Mouse (Mus musculus) macrophage (primary cell): ENCODE results near the gene Acap1. TPM values are rescaled to one million over a fixed set of nuclear protein-coding genes. Genes with fewer than 3 reads are reported as not detected.

ENCODE experiments used
- H3K27ac ChIP-seq: fragments of 350-480 bp; formaldehyde crosslinking; 2 replicates; pipeline ENCODE4 v1.9.0; 2021
- H3K36me3 ChIP-seq: fragments of 350-480 bp; formaldehyde crosslinking; 2 replicates; pipeline ENCODE4 v1.9.0; 2021; ENCODE audit errors: inconsistent target
- H3K4me3 ChIP-seq: fragments of 350-480 bp; formaldehyde crosslinking; 2 replicates; pipeline ENCODE4 v1.9.0; 2021; ENCODE audit errors: inconsistent target
- H3K79me2 ChIP-seq: fragments of 350-480 bp; formaldehyde crosslinking; 2 replicates; pipeline ENCODE4 v1.9.0; 2021; ENCODE audit errors: inconsistent target
- WGBS: methylation state at CpG from one replicate; pipeline ENCODE4 v1.1.7; 2026; ENCODE audit warnings: inconsistent platforms; ENCODE audit not compliant: missing documents; 5-methylcytosine and 5-hydroxymethylcytosine counted together
- polyA plus RNA-seq: library from polyadenylated mRNA; stranded (reverse); fragments of 250-400 nt; gene quantifications from 3 replicates; pipeline ENCODE4 v1.2.4, GENCODE M21; 2018; ENCODE audit warnings: inconsistent platforms
- total RNA-seq, 78 experiments: library from RNA; depleted of rRNA; stranded (reverse); fragments of 250-400 nt; gene quantifications; 1 replicate in 9 of 78; 2 replicates in 24 of 78; 3 replicates in 43 of 78; 4 replicates in 2 of 78; pipeline ENCODE4 v1.2.4; 2018; ENCODE audit warnings: inconsistent platforms in 56 of 78

The Acap1 gene
- 1 to 10 TPM in 10 of 26 experiments, under 1 TPM in 13, not detected in 3; 0.33 to 4.7 (median 0.81) TPM for total RNA-seq (2018; cell fraction: chromatin; rRNA removed)
- total RNA-seq (2018; cell fraction: cytosol; rRNA removed), result 1 to 10 TPM in 2 of 26 experiments, under 1 TPM in 24; 0.06 to 1.1 (median 0.37) TPM
- 1 to 10 TPM in 23 of 26 experiments, under 1 TPM in 3; 0.60 to 4.9 (median 2.6) TPM for total RNA-seq (2018; cell fraction: nucleus; rRNA removed)
- 0.54 to 0.68 TPM (median 0.62 TPM) in 3 replicates for polyA plus RNA-seq

GRCm38 (mm10) chr11:69895291-69895690, at the start of gene Acap1:
Gene Acap1 (minus strand): TSS chr11:69895539.
- WGBS, result 17% methylated on average over 4 of the region's 4 CpGs
- Histone ChIP-seq H3K4me3 (no peak within 1 kb of the TSS), H3K79me2 (no peaks in the 10 kb centered on the region), H3K36me3 (no peaks in the 10 kb centered on the region), H3K27ac (no peak within 1 kb of the TSS)

DNA sequence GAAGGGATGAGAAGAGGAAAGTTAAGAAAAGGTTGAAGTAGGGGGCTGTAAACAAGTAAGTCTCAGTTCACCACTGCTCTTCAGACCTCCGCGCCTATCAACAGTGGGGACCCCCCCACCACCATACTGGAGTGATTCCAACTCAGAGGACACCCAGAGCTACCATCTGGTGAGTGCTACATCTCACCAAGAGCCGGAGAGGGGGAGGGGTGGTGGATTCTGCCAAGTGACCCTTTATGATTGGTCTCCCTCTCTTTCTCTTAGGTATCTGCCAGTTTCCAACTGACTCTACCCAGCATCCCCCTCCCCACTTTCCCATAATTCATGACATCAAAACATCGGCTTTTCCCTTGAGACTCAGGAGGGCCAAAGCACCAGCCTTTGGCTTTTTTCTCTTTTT, 45.6 kb upstream of the Acap1 start:
- Histone ChIP-seq H3K36me3 (no peaks in the 10 kb centered on the region), H3K4me3 (no peak overlapping the region), H3K79me2 (no peaks in the 10 kb centered on the region), H3K27ac (no peak overlapping the region)
- WGBS, result 95% methylated on average over 4 of the region's 4 CpGs

GRCm38 (mm10) chr11:69939731-69940130, 44.4 kb upstream of the Acap1 start:
- 92% methylated on average over 17 of the region's 17 CpGs for WGBS
- Histone ChIP-seq H3K4me3 (no peak overlapping the region), H3K27ac (no peak overlapping the region), H3K36me3 (no peaks in the 10 kb centered on the region), H3K79me2 (no peaks in the 10 kb centered on the region)

- 83% methylated on average over 5 of the region's 5 CpGs for WGBS
- Histone ChIP-seq H3K27ac (no peak overlapping the region), H3K36me3 (no peaks in the 10 kb centered on the region), H3K4me3 (no peak overlapping the region), H3K79me2 (no peaks in the 10 kb centered on the region)
Observed at GRCm38 (mm10) chr11:69939181-69939580, 43.8 kb upstream of the Acap1 start.

DNA sequence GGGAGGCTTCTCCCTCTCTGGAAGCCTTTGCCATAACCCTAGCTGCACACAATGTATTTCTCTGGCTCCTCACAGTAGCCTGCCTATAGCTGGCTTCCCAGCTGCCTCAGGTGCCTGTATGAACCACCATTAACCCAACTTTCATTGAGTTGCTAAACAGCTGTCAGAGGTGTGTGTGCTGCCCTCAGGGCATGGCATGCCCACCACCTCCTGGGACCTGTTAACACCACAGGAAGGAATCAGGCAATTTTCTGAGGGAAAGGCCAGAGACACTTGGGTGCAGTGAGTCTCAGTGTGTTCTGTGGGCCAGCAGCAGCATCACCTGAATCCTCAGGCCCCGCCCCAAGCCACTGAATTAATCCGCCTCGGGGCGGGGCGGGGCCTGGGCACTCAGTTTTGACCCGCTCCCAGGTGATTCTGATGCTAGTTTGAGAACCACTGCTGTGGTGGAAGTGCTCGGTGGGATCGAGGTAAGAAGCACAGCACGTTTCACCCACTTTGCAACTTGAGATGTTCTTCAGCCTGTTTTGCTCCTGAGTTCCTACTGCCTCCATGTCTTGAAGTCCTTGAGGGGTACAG, 43.2 kb upstream of the Acap1 start:
- Histone ChIP-seq H3K27ac (no peak overlapping the region), H3K4me3 (no peak overlapping the region), H3K79me2 (no peaks in the 10 kb centered on the region), H3K36me3 (no peaks in the 10 kb centered on the region)
- WGBS, result 80% methylated on average over 9 of the region's 9 CpGs

GRCm38 (mm10) chr11:69937834-69938233, 42.5 kb upstream of the Acap1 start:
- Histone ChIP-seq H3K4me3 (no peak overlapping the region), H3K79me2 (no peaks in the 10 kb centered on the region), H3K36me3 (no peaks in the 10 kb centered on the region), H3K27ac (no peak overlapping the region)
- 77% methylated on average over 5 of the region's 5 CpGs for WGBS

DNA sequence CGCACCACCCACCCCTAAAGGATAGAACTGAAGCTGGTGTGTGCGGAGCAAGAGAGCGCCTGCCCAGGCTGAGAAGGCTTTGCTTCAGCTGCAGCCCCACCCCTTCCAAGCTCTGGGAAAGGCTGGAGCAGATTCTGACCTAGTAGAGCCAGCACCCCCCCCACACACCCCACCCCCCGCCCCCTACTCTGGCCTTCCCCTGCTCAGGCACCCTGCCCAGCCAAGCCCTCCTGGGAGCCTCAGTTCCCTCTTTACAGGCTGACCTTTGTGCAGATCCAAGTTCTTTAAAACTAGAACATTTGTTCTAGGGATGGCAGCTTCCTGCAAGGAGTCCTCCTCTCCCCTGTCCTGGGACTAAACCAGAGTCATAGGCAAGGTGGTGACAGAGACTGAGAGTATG, 42.0 kb upstream of the Acap1 start:
- Histone ChIP-seq H3K27ac (no peak overlapping the region), H3K4me3 (no peak overlapping the region), H3K36me3 (no peaks in the 10 kb centered on the region), H3K79me2 (no peaks in the 10 kb centered on the region)
- 52% methylated on average over 4 of the region's 4 CpGs for WGBS

GRCm38 (mm10) chr11:69936714-69937347, 41.5 kb upstream of the Acap1 start:
- no peak overlapping the region for H3K4me3 ChIP-seq
- 74% methylated on average over 8 of the region's 9 CpGs for WGBS

DNA sequence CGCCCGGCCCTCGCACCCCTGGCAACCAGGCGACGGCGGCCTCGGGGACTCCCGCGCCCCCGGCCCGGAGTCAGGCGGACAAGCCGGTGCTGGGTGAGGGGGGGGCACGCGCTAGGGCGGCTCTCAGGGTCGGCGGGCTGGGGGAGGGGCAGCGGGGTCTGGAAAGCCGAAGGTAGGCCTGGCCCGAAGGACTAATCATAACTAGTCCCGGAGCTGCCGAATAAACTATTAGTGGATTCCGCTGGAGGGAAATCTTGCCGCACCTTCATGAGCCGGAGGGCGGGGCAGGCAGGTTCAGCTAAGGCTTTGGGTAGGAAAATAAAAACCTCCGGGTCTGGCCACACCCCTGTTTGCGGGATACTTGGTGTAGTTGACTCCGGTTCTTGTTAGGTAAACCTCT, 40.8 kb upstream of the Acap1 start:
- H3K27ac ChIP-seq, result no peak overlapping the region
- H3K36me3 ChIP-seq, result no peaks in the 10 kb centered on the region
- no peak overlapping the region for H3K4me3 ChIP-seq
- no peaks in the 10 kb centered on the region for H3K79me2 ChIP-seq
- 2% methylated on average over 25 of the region's 30 CpGs for WGBS

More at GRCm38 (mm10) chr11:69936714-69937347, 41.5 kb upstream of the Acap1 start:
- Histone ChIP-seq H3K27ac (no peak overlapping the region), H3K36me3 (no peaks in the 10 kb centered on the region), H3K79me2 (no peaks in the 10 kb centered on the region)

GRCm38 (mm10) chr11:69935137-69935879, 40.0 kb upstream of the Acap1 start, which contains the start of gene Ybx2:
Gene Ybx2 (plus strand): TSS chr11:69935796.
- Histone ChIP-seq H3K4me3 (no peak within 1 kb of the TSS), H3K36me3 (no peaks in the 10 kb centered on the region), H3K79me2 (no peaks in the 10 kb centered on the region), H3K27ac (no peak within 1 kb of the TSS)
- 2% methylated on average over 62 of the region's 62 CpGs for WGBS

DNA sequence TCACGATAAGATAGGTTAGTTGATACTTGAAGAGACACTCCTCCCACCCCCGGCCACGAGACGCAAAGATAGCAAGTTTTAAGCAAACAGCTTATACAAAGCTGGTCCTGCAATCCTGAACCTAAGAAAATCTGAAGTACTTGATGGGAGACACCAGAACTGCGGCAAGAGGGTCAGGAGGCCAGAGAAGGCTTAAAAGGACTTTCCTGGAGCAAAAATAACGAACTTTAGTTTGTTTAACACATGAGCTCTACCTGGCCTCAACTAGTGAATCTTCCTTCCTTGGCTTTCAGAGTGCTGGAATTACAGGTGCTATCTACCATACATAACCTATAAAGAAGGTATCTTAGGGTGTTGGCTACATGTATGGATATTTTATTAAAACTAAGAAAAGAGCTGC, 39.3 kb upstream of the Acap1 start:
- Histone ChIP-seq H3K27ac (no peak overlapping the region), H3K36me3 (no peaks in the 10 kb centered on the region), H3K79me2 (no peaks in the 10 kb centered on the region), H3K4me3 (no peak overlapping the region)
- 22% methylated on average over 6 of the region's 6 CpGs for WGBS

GRCm38 (mm10) chr11:69934169-69934568, 38.8 kb upstream of the Acap1 start:
- Histone ChIP-seq H3K4me3 (no peak overlapping the region), H3K27ac (no peak overlapping the region), H3K36me3 (no peaks in the 10 kb centered on the region), H3K79me2 (no peaks in the 10 kb centered on the region)
- 2% methylated on average over 17 of the region's 18 CpGs for WGBS

DNA sequence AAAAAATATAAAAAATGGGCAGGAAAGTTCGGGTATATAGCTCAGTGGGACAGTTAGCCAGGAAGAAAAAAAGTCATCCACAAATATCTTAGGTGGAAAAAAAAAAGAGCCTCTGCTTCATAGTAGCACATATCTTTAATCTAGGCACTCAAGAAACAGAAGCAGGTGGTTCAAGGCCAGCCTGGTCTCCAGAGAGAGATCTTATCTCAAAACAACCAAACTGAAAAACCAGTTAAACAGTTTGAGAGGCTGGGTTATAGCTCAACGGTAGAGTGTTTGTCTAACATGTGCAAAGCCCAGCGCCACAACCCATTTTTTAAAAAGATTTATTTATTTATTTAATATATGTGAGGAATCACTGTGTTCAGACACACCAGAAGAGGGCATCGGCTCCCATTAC, 37.7 kb upstream of the Acap1 start:
- H3K27ac ChIP-seq, result no peak overlapping the region
- no peaks in the 10 kb centered on the region for H3K36me3 ChIP-seq
- 71% methylated on average over 4 of the region's 4 CpGs for WGBS
- H3K79me2 ChIP-seq, result no peaks in the 10 kb centered on the region
- no peak overlapping the region for H3K4me3 ChIP-seq

DNA sequence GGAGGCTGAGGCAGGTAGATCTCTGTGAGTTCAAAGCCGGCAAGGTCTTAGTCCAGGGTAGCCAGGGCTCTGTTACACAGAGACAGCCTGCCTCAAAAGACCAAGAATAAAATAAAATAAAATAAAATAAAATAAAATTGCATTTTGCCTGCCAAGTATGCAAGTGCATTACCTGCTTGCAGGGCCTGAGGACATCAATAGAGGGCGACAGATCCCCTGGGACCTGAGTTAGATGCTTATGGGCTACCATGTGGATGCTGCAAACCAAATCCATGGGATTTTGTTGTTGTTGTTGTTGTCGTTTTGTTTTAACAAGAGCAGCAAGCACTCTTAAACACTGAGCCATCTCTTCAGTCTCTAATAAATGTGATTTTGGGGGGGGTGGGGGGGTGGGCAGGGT, 36.9 kb upstream of the Acap1 start:
- no peak overlapping the region for H3K4me3 ChIP-seq
- no peaks in the 10 kb centered on the region for H3K36me3 ChIP-seq
- 72% methylated on average over 3 of the region's 3 CpGs for WGBS
- H3K27ac ChIP-seq, result no peak overlapping the region
- H3K79me2 ChIP-seq, result no peaks in the 10 kb centered on the region

DNA sequence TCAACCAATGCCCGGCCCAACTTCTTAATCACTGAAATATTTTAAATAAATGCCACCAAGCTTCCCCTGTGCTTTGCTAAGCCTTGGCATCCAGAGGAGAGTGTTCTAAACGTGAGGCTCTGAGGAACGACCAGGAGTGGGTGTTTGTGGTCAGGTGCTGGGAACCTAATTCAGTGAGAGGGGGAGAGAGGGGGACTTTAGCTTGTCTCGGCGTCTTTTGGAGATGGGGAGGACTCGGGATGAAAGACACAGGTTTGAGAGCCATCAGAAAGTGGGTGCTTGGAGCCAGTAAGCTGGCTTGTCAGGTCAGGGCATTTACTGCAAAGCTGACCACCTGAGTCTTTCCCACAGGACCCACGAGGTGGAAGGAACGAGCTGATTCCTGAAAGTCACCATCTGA, 36.4 kb upstream of the Acap1 start:
- Histone ChIP-seq H3K4me3 (no peak overlapping the region), H3K36me3 (no peaks in the 10 kb centered on the region), H3K79me2 (no peaks in the 10 kb centered on the region), H3K27ac (peak overlapping the region; percentile 33; the same call in 1 of the 2 replicates)
- WGBS, result 28% methylated on average over 7 of the region's 8 CpGs
